Mouse (Mus musculus) cerebellum, adult 8-10 months (tissue): Measurements from ENCODE around the gene Fgfr2.
"Not testable (repeated sequence)": the region's sequence is repeated elsewhere in the genome, so short reads cannot be mapped to it uniquely, and the experiment has no call there.

ENCODE experiments used
- DNase-seq: peaks from one replicate; pipeline ENCODE4 v3.0.0; 2022

The Fgfr2 gene

DNA sequence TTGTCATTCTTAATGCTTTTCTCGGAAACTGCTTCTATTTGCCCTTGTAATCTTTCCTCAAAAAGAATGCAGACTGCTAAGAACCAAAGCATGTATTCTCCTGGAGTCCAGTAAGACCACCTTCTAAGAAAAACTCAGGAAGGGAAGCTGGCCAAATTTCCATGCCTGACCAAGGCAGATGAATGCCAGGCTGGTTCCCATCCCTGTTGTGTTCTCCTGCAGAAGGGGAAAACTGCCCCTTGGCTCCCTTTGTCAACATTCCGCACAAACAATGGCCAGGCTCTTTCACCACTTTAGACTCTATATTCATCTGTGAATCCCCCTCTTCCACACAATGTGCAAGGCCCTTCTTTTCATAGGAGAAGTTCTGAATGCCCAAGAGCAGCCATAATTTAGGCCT, 5.3 kb downstream of the Fgfr2 start:
- DNase-seq, result no peak

DNA sequence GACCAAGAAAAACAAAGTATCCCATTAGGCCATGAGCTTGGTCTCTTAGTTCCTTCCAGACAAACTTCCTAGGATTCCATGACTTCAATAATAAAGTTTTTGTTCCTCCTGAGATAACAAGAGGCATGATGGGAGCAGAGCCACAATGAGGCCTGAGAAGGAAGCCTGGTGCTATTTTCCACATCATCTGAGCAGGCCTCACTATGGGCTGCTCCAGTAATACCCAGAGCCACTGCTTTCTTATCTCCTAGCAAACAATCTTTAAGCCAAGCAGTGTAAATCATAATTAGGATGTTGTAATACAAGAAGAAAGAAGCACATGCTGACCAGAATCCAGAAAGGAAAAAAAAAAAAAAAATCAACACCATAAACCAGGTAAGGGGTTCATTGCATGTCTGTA, 6.6 kb downstream of the Fgfr2 start:
- DNase-seq, result no peak

DNA sequence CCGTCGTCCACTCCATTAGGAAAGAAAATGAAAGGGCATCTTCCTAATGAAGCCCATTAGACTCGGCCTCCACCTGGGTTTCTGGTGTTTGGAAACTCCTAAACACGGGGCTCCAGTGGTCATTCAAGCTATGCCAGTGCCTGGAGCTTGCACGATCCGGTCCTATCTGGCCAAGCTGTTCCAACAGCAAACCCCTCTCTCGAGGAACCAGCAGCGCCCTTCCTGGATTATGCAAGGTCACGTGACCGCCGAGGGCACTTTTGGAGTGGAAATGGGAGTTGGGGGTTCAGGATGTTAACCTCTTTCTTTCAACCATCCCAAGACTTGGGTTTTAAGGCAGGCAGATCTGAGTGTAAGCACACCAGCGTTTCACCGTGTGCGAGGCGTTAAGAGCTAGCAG, 7.3 kb downstream of the Fgfr2 start:
- DNase-seq, result no peak

DNA sequence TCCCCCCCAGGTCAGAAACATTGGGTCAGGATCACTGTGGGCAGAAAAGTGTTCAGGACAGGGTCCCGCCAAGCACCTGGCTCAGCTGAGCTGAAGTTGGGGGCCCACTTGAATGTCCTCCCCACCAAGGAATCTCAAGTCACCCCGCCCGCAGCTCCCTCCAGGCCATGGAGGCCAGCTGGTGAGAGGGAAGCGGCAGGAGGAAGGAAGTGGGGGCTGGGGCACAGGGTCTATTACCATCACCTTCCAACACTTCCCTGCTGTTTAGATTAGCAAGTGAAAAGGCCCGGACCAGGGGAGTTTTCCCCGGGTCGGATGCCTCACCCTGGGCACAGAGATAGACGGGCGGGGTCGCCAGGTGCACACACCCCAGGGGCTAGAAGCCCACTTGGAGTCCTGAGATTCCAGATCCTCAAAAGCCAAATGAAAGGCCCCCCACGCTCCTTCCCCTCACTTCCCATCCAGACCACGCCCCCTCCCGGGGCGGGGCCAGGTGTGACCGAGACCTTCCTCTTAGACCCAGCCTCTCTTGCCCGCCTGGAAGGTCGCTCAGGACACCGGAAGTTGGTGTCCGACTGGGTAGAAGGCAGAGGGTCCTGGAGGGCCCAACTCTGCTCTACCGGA, 8.2 kb downstream of the Fgfr2 start:
- no peak for DNase-seq

DNA sequence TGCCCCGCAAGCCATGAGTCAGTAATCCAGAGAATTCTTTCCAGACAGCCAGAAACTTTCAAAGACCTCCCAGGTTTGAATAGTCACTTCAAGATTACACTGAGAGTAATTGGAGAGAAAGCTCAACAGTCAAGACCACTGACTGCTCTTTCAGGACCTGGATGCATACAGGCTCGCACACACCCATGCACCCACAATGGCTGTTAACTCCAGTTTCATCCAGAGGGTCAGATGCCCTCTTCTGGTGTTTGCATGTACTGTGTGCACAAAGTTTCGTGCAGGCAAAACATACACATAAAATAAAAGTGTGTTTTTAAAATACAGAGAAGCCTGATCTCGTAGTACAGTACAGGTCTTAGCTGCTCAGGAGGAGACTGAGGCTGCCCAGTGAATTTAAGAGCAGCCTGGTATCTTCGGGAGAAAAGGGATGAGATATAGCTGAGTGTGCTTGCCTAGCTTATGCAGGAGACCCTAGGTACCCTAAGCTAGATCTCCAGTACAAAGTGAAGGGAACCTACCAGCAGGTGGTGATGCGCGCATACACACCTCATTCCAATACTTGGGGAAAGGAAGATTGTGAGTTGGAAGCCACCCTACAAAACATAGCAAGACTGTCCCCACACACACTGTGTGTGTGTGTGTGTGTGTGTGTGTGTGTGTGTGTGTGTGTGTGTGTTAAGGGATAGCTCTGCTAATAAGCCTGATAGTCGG, 9.8 kb downstream of the Fgfr2 start:
- no peak for DNase-seq

DNA sequence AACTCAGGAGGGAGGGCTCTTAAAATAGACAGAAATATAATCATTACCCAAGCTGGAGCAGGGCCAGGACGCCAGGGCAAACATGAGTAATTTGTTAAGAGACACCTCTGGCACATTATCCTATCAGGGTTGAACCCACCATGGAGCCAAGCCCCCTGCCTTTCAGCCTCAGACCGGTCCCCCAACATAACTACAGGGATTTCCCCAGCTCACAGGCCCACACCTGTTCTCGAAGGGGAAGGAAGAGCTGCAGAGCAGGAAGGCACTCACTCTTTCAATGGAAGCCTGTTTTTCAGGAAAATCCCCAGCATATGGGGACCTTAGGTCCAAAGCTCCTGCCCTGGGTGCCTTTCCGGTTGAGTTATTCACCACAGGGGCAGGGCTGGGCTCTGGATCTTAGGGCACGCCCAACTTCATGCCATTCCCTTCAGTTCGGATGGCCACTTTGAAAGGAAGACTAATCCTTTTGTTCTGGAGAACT, 10.8 kb downstream of the Fgfr2 start:
- DNase-seq, result no peak

DNA sequence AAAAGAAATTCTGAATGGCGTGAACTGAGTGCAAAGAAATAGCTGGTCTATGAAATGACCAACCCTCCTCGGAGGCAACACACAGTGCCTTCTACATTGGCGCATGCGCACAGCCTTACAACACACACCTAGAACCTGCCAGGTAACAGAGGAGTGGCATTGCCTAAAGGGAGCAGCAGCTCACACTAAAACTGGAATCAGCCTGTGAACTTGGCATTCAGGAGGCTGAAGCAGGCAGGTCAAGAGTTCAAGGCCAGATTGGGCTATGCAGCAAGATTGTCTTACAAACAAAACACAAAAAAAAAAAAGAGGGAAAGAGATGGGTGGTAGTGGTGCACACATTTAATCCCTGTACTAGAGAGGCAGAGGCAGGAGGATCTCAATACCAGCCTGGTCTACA, 13.7 kb downstream of the Fgfr2 start:
- no peak for DNase-seq

DNA sequence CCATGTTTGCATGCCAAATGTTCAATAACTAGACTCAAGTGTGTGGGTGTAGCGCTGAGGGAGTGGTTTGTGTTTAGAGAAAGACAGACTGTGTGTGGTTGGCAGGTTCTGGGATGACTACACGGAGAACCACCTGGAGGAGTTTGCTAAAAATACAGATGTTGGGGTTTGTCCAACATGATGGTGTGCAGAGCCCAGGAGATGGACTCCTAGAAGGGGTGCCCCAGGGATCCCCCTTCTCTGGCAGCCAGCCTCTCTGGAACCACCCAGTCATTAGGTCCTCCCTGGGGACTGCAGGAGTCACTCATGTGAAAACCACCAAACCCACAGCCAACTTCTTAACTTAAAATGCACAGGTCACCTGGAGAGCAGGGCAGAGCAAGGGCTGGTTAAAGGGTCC, 14.5 kb downstream of the Fgfr2 start:
- no peak for DNase-seq

DNA sequence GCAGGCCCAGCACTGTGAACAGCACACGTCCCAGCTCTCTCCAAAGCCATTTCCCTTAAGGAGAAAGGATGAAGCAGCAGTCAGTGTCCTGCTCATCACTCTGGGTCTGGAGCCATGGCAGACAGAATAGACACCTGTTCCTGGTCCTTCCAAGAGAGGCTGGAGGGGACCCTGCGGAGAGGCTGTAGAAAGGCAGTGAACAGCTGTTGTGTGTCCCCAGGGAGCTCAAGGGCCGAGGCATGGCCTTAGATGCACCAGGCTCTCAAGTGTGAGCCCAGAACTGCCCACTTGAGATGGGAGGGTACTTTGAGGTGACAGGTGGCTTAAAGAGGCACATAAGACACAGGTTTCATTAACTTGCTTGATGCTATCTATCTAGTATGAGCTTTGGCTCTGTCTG, 20.6 kb downstream of the Fgfr2 start:
- DNase-seq, result no peak

DNA sequence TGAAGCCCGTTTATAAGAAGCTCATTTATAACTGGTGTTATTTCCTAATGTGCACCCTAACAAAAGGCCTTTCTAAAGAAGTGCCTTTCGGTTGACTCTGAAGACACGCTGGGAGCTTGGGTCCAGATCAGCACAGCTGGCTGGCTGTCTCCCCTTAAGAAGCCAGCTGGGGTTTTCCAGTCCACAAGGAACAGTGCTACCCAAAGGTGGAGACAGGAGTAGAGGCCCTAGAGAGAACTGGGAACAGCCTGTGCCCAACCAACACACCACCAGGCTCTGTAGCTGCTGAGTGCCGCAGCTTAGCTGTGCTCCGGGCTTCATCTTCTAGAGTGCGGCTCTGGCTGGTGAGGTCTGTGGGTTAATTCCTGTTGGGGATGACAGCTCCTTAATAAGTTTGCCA, 22.1 kb downstream of the Fgfr2 start:
- DNase-seq, result no peak

DNA sequence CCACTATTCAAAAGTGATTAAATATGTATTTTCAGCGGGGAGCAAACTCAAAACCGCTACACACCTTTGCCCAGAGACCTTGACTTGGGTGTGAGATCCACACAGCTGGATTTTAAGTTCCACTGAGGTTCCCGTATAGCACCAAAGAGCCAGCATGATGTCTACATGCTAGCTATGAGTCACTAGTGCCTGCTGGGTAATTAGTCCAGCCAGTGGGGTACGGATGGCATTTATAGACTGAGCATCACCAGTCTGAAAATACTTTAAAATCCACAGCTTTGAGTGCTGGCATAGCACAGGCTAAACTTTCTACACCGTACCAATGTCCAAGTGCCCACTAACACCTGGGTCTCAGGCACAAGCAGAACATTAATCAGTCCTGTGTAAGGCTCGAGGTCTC, 23.0 kb downstream of the Fgfr2 start:
- no peak for DNase-seq

DNA sequence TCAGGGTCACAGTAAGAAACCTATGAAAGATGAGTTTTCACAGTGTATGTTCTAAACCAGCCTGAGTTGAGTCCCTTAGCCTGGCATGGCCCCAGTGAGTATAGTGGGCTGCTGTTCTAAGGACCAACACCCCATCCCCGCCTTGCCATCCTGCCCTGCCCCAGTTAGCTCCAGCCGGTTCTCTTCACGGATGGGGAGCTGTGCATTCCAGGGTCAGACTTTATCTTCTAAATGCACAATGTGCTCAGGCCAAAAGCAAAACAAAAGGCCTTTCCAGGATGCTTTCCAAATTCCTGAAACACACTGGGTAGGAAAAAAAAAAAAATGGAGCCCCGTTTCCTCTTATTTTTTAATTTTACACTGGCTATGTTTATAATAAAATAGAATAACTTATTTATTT, 23.9 kb downstream of the Fgfr2 start:
- no peak for DNase-seq

DNA sequence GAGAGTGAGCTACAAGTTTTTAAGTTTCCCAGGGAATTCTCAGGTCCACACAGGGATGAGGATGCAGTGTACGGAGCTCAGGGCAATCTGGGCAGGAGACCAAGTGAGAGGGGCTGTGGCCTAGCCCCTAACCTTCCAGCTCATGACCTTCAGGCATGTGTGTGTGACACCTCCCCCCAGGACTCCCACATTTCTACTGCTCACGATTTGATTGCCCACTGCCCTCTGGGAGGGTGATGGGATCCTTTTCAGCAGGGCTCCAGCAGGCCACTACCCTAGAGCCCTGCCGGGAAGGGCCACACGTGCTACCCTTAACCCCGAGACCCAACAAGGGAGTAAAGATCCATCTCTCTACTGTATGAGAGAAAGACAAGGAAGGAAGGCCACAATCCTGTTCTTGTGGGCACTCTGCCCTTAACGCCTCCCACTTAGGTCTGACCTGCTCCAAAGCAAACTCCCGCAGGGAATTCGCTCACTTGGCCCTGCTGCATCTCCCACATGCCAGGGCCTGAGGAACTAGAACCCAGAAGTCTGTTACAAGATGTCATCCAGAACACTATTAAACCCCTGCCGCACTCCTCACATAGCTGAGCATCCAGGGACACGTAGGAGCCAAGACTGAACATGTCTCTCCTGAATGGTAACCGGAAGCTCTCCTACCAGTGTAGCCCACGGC, 24.9 kb downstream of the Fgfr2 start:
- DNase-seq, result no peak

DNA sequence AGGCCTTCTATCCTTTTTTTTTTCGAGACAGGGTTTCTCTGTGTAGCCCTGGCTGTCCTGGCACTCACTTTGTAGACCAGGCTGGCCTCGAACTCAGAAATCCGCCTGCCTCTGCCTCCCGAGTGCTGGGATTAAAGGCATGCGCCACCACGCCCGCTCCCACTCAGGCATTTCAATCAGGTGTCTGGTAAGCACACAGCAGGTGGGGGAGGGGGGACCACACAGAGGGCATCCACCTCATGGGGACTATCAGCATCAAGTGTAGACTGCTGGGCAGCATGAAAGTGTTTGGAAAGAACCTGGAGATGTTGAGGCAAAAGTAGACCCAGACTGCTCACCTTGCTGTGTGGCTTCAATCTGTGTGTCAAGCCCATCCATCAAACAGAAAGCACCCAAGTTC, 27.5 kb downstream of the Fgfr2 start:
- DNase-seq, result not testable (repeated sequence)

DNA sequence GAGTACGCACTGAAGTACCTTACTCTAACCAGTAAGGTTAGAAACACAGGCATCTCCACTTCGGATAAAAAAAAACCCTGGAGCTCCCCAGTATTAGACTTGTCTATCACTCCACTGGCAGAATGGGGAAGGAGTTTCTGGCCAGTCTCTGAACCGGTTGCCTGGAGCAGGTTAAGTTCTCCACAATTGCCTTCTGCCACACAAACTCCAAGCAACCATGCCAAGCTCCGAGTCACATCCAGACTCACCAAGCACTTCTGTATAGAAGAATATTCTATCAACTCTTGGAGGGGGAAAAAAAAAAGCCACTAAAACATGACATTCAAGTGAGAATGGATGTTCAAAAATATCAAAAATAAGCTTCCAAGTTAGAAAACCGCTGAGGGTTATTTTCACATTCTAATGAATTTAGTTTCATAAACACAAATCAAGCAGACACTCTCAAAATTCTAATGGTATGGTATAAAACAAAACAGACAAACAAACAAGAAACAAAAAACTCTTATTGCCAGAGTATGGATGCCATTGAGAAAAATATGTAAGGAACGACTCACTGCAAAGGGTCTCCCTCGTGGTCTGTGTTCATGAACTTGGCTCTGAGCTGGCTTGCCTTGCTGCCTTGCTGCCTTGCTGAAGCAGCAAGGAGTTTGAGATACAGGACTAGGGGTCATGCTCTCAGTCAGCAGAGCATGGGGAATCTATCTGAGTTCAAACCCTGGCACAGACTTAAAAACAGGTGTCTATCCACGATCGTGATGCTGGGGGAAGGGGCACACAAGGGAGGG, 28.2 kb downstream of the Fgfr2 start:
- DNase-seq, result no peak

DNA sequence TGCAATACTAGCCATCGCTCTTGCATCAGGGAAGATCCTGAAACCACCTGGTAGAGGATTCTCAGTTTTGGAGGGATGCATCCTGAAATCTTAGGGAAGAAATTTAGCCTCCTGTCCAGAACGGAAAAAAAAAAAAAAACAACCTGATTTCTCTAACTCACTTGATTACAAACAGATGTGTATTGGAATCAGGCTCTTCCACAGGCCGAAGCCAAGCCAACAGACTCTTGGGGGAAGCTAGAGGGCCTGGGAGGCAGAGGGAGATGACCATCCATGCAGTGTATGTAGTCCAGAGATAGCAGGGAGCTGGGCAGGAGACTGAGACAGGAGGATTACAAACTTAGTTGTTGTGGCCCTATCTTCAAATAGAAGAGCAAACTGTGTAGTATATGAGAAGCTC, 29.0 kb downstream of the Fgfr2 start:
- no peak for DNase-seq

DNA sequence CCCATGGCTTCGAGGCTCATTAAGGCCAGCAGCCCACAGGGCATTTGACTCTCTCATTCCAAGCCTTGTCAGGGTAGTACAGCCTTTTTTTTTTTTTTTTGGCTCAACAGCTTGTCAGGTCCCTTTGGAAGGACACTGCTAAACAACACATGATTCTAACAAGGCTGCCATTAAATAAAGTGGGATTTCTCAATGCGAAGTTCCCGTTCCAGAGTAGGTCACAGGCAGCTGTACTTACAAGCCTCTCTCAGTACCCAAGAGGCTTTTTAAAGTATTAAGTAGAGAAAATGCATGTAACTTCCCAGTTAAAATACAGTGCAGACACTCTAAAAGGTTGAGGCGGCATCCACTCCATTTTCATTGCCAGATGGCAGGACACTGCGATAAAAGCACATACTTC, 29.4 kb downstream of the Fgfr2 start:
- no peak for DNase-seq

DNA sequence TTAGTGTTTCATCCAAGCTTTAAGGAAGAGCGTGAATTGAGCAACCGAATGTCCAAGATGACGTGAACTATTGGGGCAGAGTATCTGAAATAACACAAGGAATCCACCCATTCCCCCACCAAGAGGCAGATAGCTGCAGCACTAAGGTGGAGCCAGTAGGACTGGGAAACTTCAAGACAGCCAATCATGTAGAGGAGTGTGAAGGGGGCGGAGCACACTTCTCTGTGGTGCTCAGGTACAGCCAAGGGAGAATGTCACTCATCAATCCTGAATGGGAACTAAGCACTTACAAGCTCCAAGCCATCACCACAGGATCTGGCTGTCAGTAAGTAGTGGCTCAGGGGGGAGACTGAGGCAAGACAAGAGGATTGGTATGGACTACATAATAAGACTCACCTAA, 32.5 kb downstream of the Fgfr2 start:
- DNase-seq, result no peak

DNA sequence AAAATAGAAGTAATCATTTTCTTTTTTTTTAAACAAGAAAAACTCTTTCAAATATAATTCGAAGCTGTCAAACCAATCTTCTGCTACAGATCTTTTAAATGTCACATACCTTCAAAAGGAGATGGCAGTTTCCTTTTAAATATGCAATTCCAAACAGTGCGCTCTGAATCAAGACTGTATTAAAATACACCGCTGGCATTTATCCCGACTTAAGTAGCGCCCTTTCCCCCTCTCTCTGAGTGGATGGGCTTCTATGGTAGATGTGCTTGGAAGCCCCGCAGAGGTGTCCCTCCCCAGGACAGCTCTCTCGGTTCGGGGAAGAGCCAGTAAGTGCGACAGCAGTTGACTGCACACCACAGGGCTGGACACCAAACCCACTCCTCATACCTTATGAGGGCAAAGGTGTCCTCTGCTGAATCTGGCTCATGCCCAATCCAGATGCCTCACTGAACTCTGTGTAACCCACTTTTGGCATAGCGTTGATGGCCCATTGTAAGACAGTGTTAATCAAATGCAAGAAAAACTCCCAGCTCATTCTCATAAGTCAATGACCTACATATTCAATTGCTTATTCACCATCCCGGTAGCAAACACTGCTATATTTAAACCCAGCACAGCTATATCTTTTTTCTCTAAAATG, 33.4 kb downstream of the Fgfr2 start:
- DNase-seq, result no peak

DNA sequence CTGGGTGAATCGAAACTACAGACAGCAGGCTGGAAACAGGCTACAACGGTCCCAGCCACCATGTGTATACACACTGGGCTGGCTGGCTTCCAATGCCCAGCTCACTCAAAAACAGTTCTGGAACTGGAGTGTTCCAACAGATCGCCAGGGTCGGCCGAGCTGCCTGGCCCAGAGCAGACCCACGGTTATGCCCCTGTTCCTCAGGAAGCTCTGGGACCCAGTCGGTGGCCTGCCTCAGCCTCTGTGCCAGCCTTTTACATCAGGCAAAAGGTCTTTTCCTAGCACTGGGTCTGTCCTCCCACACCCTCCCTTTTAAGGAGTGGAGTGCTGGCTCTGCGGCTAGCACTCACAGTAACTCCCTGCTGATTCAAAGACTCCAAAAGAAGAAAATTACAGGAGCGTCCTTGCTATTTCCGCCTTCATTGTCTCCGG, 34.3 kb downstream of the Fgfr2 start:
- DNase-seq, result peak; percentile 71

DNA sequence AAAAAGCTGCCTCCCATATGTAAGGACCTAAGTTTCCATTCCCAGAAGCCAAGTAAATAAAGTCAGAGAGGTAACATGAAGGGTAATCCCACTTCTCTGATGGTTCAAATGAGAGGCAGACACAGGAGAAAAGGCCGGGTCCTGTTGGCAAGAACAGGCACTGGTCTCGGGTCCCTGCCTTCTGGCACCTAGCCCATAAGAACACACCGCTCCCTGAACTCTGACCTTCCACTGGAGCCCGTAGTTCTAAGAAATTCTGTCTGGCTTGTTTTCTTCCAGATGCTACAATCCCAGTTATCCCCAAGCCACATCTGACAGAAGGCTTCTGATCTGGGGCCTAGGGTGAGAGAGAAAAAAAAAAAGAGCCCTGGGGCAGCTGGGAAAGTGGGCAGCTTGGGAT, 34.7 kb downstream of the Fgfr2 start:
- no peak for DNase-seq

DNA sequence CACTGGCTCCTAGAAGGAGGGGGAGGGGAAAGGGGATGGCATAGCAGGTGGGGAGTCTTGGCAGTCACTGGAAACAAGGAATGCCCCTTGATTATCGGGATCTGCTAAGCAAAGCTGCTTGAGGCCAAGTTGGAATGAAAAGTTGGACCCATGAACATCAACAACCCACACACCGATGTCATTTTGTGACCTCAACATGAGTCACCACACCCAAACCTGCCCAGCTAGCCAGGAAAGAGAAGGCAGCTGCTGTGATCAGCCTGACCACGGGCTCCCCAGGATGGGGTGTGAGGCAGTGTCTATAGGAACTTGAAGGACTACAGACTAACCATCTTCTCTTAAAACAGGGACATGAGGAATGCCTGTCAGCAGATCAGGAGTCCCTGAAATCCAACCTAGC, 37.7 kb downstream of the Fgfr2 start:
- no peak for DNase-seq
